Mouse (Mus musculus): Measurements from ENCODE around the gene Pfdn6.

GRCm38 (mm10) chr17:33909869-33910250, 30.3 kb downstream of the Pfdn6 start:
- no peak for TF ChIP-seq CTCF (IDR thresholded peaks at IDR 0.05; ENCODE audit: control insufficient read depth, insufficient read depth, low read length)
- TF ChIP-seq POLR2A (IDR thresholded peaks at IDR 0.05; ENCODE audit: borderline replicate concordance, control insufficient read depth, low read depth, low read length), result no peak
